ENCODE assay signal across 18 mouse cellular contexts in the genomic region with DNA sequence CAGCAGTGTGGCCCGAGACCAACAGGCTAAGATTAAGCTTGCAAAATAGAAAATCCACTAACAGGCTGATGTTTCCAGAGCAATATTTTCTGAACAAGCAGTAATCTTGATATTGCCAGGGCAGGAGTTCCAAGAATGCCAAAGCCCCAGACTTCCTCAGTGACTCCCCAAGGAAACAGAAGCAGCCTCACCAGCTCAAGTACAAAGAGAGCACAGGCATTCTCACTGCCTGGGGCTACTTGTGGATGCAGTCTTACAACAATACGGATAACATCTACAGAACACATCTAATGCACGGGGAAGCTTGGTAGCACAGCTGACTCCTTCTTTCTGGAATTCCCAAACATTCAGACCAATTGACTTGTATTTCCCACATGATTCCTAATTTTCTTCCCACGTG.
"Had no signal": no experiment of that assay in that cellular context is flagged by ENCODE, and none has a peak within 500 bp of the region (broad histone marks: within the 10 kb centered on the region; RNA-seq: fewer than 3 reads in every experiment).

No protein-coding gene starts in this region.

- ATAC-seq: liver, postnatal 0 days; lung, postnatal 0 days had no signal

- H3K4me1 ChIP-seq: limb, embryonic 12.5 days; limb, embryonic 15.5 days; stomach, embryonic 15.5 days had no signal

- H3K9ac ChIP-seq: limb, embryonic 12.5 days; limb, embryonic 15.5 days; liver, embryonic 14.5 days; liver, postnatal 0 days; lung, embryonic 14.5 days; stomach, embryonic 15.5 days had no signal

- DNase-seq: kidney, adult 9 months; kidney, postnatal 36 days; layer of hippocampus, postnatal 36 days; liver, postnatal 0 days; lung, embryonic 14.5 days; midbrain, embryonic 14.5 days; right cerebral cortex, postnatal 25 days; spleen, adult 18-20 months; thymus, postnatal 36 days had no signal

- H3K36me3 ChIP-seq: limb, embryonic 12.5 days; limb, embryonic 15.5 days; stomach, embryonic 15.5 days had no signal

- H3K4me2 ChIP-seq: limb, embryonic 12.5 days; limb, embryonic 15.5 days; liver, embryonic 11.5 days; lung, embryonic 14.5 days; stomach, embryonic 15.5 days had no signal

- H3K4me3 ChIP-seq: left cerebral cortex, adult 2 months; limb, embryonic 12.5 days; limb, embryonic 15.5 days; stomach, embryonic 15.5 days had no signal

- H3K27me3 ChIP-seq: limb, embryonic 12.5 days; limb, embryonic 15.5 days; stomach, embryonic 15.5 days had no signal

- H3K27ac ChIP-seq: kidney, postnatal 0 days; left cerebral cortex, adult 2 months; limb, embryonic 12.5 days; limb, embryonic 15.5 days; liver, embryonic 14.5 days; macrophage; stomach, embryonic 15.5 days had no signal

- H3K9me3 ChIP-seq: limb, embryonic 12.5 days; limb, embryonic 15.5 days; stomach, embryonic 15.5 days had no signal
